Mouse (Mus musculus) v-Abl transformed pro-B cells (cell line): ENCODE measurements around the gene Slc1a7.

Experiments
- in situ Hi-C, 2 experiments: fragments of 400-800 bp; cut with MboI; formaldehyde crosslinking; loops; one replicate each; pipeline ENCODE4 v1.15.1; 2025; ENCODE audit not compliant: unreplicated experiment in 2 of 2

The Slc1a7 gene

GRCm38 (mm10) chr4:108037027-108037426, 68.9 kb downstream of the Slc1a7 start:
- in situ Hi-C loops = no loop called here

DNA sequence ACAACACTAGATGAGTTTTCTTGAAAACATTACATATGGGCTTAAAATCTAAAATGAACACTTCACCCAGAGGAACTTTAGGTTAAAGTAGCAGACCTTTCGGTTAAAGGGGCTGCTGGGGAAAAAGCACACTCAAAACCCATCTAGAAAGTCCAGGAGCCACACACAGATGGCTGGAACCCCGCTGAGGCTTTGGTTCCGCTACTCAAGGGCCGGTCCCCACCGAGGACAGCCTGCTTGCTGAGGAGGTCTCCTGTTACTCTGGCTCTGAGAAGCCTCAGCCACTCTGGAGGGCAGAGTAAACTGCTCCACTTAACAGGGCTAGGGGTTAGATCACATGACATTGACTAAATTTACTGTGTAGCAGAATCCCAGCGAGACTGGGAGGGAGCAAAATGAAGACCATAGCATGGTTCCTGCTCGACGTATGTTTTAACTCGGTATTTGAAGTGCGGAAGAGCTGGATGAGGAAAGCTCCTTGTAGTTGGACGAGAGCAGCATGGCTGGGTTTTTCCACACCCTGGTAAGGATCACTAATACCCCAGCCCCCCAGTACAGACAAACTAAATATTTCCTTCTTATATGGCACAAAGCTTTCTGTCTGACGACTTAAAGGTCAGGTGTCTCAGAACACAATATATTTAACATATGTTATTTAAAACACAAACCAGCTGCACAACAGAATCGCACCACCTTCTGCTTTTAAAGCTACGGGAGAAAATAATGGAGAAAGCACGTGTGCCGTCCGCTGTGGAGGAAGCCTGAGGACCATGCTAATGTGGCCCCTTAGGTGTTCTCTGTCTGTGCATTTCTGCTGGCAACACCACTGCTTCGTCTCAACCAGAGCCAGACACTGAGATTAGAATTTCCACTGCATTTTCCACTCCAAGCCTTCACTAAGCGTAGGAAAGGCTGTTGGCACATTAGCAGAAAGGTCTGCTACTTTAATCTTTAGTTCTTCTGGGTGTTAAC, 77.3 kb downstream of the Slc1a7 start:
- in situ Hi-C loops = no loop called here

DNA sequence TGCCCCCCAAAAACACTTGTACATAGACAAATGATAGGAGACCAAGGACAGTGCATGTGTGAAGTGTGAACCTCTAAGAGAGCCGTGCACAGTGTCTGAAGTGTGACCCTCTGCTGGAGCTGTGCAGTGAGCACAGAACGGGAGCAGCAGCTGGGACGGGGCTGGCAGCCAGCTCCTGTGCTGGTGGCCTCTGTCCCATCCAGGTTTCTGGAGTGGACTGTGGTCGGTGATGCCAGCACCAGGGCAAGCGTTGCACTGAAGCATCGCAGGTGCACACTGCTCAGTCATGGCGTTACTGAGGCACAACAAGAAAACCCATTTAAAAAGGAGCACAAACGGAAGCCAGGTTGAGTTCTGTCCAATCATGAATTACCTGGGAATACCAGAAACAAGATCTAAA, 78.0 kb downstream of the Slc1a7 start:
- in situ Hi-C loops = no loop called here

DNA sequence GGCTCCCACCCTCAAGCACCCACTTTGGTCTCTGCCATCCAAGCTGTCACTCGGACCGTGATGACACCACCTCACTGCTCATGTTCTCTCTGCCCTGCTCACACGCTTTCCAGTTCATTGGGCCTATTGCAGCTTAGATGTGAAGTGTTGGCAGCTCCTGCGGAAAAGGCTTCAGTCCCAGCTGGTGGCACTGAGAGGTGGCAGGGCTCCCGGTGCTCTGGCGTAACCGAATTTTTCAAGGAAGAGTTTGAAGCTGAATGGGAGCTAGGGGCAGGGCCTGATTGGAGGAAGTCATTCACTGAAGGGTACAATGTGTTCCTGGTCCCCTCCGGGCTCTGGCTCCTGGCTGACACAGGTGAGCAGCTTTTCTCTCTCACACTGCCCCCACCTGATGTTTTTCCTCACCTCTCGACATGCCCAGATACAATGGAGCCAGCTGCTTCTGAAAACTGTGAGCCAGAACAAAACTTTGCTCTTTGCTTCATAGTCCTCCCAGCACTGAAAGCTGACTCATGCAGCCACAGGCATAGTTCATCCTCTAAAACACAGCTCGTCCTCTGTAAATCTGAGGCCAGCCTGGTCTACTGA, 83.6 kb downstream of the Slc1a7 start:
- in situ Hi-C loops = no loop called here

- in situ Hi-C loops = no loop called here
Observed at GRCm38 (mm10) chr4:108052673-108053072, 84.5 kb downstream of the Slc1a7 start.

DNA sequence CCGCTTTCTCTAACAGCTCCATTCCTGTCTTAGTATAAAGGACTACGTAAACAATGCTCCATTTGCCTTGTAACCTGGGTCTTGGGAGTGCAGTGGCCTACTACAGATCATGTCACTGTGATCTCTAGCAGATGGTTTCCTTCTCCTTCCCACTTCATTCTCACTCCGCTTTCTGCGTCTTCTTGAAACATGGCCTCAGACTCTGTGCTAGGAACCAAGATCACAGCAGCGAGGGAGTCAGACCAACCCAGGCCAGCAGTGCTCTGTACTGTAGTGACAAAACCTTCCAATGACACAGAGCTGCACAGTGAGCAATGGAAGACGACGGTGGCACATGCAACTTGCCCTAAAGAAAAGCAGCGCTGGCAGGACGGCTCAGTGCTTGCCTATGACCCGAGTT, 87.7 kb downstream of the Slc1a7 start:
- in situ Hi-C loops = no loop called here

DNA sequence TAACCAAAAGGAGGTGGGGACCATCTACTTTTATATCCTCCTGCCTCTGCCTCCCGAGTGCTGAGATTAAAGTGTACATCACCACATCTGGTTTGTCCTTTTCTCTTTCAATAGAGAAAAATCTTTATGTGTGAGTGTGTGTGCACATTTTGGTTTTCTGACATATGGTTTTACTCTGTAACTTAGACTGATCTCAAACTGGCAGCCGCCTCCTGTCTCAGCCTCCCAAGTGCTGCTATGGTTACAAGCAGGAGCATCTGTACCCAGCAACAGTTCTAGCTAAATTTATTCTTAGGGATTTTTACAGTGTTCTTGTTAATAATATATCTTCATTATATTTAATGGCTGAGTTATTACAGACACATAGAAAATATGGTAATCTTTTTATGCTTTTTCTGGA, 89.1 kb downstream of the Slc1a7 start:
- in situ Hi-C loops = no loop called here

- in situ Hi-C loops = no loop called here
Observed at GRCm38 (mm10) chr4:108058166-108058565, 90.0 kb downstream of the Slc1a7 start.

DNA sequence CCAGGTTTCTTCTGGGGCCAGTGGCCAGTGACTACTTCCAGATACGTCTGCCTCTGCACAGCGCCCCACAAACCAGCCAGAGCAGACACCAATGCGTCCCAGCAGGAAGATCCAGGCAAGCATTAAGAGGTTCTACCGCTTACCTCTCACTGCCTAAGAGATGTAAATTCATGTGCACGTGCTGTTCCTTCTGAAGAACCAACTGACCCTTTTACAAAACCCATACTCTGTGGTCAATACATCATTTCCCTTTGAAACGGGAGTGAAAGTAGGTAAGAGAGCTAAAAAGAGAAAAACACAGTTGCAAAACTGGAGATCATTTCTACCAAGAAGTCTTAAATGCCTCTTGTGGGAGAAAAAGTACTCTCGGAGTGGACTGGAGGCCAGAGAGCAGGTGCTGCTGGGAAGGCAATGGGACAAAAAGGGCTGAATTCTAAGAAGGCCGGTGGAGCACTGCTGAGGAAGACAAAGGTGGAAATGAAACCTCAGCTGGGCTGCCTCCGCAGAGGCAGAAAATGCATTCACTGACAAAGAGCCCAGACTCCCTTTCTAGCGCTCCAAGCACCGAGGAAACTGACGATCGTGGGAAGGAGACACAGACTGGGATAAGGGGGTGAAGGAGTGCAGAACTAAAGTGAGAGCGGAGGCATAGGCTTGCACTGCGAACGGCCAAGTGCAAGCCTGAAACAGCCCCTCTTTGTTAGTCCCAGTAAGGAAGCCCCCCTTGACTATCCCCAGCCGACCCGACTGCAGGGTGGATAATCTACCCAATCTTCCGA, 91.7 kb downstream of the Slc1a7 start:
- in situ Hi-C loops = no loop called here

DNA sequence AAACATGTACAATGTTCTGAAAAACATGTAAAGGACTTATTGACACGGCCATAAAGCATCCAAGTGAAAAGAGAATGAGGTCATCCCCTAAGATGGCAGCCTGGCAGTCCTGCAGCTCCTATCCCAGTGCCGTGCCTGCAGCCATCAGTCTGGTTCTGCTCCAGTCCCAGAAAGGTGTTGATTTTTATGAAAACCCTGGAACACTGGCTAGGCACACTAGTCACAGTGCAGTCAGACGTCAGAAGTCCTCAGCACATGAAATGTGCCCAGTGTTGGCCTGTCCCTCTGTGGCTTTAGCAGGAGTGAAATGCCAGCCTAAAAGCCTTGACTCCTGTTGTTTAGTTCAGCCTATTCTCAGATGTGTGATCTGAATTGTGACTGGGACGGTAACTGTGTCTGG, 92.6 kb downstream of the Slc1a7 start:
- in situ Hi-C loops = no loop called here

DNA sequence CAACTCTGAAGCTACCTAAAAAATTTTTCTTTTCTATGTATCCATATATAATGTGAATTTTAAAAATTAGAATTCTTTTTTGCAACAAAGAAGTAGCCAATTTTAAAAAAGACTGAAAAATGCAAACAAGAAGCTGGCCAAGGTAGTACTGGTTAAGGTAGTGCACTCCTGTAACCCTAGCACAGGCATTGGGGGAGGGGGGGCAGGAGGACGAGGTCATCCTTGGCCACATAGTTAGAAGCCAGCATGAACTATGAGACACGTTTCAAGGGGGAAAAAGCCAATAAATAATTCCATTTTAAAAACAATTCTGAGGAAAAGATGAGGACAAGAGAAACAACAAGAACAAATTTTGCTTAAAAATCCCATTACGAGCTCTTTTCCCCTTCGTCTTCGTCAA, 94.4 kb downstream of the Slc1a7 start:
- in situ Hi-C loops = no loop called here
